Mouse (Mus musculus) bone marrow macrophage, adult 2 months (primary cell): ENCODE measurements around the gene Slc30a3.

Experiments
- CTCF ChIP-seq: IDR thresholded peaks from 2 replicates; pipeline ENCODE4 v1.5.1; 2012; ENCODE audit warnings: low read depth, mild to moderate bottlenecking, low read length, moderate library complexity
- POLR2A ChIP-seq: IDR thresholded peaks from 2 replicates; pipeline ENCODE4 v1.6.1; 2012; ENCODE audit warnings: mild to moderate bottlenecking, low read depth, low read length, borderline replicate concordance

- no peak for TF ChIP-seq POLR2A
- no peak for TF ChIP-seq CTCF
Observed at GRCm38 (mm10) chr5:31121111-31121510, 13.1 kb upstream of the Slc30a3 start.
